Mouse (Mus musculus): ENCODE measurements around the gene 1700037H04Rik.

1700037H04Rik gene

DNA sequence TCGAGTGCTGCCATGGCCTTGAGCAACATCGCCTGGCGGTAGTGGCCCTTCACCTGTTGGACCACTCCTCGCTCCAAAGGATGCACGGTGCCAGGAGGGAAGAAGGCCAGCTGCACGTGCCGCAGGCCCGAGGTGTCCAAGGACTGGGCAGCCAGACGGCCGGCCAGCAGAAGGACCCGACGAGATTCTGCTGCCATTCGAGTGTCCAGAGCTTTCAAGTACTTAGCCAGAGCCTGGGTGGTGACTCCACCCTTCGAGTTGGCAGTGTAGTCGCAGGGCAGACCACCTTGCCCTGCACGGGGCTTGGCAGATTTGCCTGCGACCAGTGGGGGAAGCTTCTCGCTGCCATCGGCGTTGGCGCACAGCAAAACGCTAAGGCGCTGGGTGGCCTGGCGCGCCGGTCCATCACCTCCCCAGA, 19.0 kb upstream of the 1700037H04Rik start:
- peak; percentile 43 for DNase-seq

GRCm38 (mm10) chr2:131177932-131178331, 18.1 kb upstream of the 1700037H04Rik start:
- peak; percentile 50 for DNase-seq

GRCm38 (mm10) chr2:131176491-131176890, 16.6 kb upstream of the 1700037H04Rik start:
- DNase-seq, result peak; percentile 93

- DNase-seq, result peak; percentile 82
Measured at GRCm38 (mm10) chr2:131175945-131176309, 16.0 kb upstream of the 1700037H04Rik start.

DNA sequence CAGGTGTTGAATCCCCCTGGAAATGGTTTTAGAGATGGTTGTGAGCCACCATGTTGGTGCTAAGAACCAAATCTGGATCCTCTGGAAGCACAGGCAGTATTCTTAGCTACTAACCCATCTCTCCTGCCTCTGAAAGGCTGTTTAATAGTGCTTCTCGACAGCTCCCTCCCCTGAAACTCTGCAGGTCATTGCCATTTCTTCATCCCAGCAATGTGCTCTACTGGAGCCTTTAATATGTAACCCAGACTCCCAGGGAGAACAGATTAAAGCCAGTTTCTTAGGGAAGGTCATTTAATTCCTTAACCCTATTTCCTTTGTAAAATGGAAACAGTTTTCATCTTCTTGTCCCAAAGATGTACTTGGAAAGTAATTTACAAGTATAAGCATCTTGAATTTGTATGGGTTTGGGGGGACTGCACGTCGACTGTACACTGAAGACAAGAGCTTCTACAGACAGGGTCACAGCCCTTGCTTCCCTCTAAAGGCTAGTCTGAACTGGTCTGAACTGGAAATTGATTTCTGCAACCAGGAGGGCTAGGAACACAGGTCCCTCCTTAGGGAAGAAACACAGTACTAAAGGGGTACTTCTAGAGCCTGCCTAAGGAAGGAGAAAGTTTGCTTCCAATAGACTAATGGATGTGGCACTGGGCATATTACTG, 15.5 kb upstream of the 1700037H04Rik start:
- peak; percentile 80 for DNase-seq

DNA sequence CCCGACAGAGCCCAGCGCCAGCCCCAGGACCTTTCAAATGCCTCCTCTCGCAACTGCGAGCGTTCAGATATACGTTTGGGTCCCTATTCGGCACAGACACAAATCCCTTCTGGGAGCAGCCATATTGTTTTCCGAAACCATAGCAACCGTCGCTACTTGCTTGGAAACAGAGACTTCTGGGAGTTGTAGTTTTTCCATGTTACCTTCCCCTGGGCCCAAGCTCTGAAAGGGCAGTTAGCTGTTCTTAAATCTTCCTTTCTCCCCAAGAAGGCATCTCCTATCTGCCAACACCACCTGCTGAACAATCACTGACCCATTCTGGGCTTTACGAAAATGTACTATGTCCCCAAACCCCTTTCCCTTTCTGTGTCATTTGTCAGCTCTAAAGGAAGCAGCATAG, 14.8 kb upstream of the 1700037H04Rik start:
- DNase-seq, result peak; percentile 88

DNA sequence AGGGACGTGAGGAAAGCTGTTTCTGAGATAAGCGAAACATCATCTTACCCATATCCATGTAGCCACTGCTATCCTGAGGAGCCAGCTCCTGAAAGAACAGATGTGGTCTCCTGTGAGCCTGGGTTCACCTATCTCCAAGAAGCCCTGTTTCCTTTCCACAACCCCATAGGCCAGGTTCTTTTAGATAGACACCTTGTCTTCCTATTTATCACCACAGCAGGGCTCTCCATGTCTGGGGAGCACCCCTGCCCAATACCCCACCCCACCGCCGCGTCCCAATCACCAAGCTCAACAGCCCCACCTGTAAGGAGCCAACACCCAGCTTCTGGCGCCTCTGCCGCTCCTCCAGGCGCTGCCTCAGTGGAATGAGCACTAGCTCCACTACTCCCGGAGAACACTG, 12.4 kb upstream of the 1700037H04Rik start:
- no peak for DNase-seq

DNA sequence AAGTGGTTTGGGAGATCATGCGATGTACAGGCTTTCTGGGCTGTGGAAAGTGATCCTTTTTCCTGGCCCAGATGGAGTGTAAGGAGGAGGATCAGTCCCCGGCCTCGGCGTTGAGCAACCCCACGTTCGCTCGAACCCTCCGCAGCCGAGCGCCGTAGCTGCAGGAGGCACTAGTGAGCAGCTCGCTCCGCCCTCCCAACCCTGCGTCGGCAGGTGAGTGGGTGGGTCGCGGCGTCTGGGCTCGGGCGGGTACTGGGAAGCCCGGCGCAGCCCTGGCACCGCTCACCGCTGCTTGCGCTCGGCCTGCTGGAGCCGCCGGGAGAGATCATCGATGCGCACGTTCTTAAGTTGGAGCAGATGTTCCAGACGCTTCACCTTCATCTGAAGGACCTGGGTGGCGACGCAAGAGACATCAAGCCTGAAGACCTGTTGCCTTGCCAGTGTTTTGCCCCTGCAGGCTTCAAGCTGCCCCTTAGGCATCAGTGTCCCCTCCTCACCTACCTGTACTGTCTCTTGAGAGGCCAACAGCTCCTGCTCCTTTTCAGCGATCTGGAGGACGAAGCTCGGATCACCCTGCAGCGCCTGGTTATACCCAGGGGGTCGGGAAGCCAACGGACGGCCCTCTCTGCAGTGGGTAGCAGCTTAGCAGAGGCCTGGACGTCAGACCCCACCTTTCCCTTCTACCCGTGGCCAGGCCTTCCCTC, 11.7 kb upstream of the 1700037H04Rik start:
- peak; percentile 80 for DNase-seq

- DNase-seq, result peak; percentile 32
Measured at GRCm38 (mm10) chr2:131170936-131171335, 11.1 kb upstream of the 1700037H04Rik start.

DNA sequence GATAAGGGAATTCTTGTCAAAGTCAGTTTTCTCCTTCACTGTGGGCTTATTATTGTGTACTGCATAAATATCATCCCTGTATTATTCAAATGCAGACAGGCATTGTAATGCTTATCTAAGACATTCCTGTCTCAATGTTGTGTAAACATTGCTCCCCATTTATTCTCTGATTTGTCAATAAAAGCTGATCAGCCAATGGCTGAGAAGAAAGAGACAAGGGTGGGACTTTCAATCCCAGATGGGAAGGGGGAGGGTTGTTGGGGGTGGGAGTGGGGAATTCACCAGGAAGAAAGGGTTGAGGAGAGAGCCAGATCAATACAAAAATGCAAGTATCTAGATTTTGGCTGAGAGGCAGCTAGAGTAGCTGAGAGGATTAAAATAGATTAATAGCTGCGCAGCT, 9.0 kb upstream of the 1700037H04Rik start:
- DNase-seq, result no peak

DNA sequence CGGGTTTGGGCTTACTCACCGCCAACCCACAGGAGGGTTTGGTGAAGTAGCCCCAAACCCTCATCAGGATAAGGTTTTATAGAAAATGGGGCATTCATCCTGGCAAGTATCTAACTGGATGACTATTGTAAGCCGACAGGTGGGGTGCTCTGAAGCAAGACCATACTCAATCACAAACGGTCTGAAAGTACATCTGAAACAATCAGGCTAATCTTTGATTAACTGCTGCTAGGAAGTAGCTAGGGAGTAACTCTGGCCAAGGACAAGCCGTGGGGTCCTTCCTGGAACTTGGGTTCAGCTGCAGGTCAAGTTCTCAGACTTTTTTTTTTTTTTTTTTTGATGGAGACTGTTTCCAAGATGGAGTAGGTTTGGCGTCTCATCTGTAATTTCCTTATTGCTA, 8.1 kb upstream of the 1700037H04Rik start:
- no peak for DNase-seq

DNA sequence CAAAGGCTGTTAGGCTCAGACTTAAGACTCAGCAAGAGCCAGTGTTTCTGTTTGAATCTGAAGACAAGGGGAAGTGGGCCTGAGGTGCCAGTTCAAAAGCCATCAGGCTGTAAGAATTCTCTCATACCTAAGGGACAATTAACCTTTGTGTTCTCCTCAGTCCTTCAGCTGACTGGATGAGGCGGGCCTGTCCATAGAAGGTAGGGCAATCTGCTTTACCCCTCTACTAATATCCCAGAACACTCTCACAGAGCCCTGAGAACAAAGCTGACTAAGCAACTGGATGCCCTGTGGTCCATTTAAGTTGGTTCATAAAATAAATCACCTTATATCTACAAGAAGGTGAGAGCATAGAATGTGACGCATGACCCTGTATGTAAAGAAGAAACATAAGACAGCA, 6.3 kb upstream of the 1700037H04Rik start:
- no peak for DNase-seq

DNA sequence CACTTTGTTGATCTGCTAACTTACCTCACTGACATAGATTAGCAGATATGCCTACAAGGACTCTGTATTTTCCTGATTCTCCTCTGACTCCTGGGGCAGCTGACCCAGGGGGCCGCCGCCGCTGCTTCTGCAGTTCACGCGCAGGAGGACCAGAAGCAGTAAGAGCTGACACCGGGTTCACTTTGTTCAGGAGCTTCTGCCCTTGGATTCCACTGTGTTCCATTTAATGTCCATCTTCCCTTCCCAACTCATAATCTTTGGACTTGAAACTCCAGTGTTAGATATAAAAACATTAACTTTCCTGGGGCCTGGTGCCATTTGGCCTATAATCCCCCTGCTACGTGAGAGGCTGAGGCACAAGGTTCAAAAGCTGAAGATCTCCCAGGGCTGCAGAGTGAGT, 4.0 kb upstream of the 1700037H04Rik start:
- peak; percentile 95 for DNase-seq

GRCm38 (mm10) chr2:131160671-131161111, 810 bp upstream of the 1700037H04Rik start:
- DNase-seq, result peak; percentile 61

GRCm38 (mm10) chr2:131159491-131159910, 380 bp downstream of the 1700037H04Rik start:
- DNase-seq, result peak; percentile 52

DNA sequence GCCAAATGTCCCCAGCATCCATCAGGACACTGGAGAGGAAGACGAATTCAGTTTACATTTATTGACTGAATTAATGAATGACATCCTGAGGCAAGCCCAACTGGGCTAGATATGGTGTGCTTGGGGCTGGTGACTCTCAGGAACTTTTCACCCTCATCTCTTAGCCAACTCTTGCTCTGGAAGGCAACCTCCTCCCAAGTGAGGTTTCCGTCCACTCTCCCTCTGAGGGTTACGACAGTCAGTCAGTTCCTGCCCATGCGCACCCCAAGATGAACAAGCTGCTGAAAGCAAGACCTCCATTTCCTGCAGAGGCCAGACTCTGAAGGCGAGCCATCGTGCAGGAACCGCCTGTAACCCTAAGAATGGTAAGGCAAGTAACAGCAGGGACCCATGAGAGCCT, 2.9 kb downstream of the 1700037H04Rik start:
- DNase-seq, result no peak

DNA sequence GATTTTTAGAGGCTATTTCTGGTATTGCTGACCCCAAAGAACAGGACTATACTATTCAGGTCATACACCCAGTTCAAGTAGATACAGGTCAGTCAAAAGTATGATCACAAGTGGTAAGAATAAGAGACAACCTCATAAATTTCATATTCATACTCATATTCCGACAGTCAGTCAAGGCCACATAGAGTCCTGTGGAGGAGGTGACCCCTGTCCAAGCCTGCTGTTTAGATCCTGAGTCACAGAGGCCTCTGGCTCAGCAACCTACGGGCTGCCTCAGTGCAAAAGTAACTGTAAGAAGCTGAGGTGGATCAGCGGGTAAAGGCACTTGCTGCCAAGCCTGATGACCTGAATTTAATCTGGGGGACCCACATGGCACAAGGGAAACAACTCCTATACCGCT, 5.8 kb downstream of the 1700037H04Rik start:
- DNase-seq, result no peak

- DNase-seq, result no peak
Measured at GRCm38 (mm10) chr2:131152166-131152730, 7.6 kb downstream of the 1700037H04Rik start.

DNA sequence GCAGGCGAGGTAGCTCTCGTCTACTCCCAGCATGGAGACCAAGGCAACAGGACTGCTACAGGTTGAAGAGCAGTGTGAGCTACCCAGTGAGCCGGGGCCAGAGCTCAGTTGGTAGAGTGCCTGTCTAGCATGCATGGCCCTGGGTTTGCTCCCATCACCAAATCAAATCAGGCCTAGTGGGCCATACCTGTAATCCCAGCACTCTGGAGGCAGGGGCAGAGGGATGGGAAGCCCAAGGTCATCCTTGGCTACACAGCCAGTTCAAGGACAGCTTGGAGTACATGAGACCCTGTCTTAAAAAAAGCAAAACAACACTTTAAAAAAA, 10.7 kb downstream of the 1700037H04Rik start:
- DNase-seq, result no peak

DNA sequence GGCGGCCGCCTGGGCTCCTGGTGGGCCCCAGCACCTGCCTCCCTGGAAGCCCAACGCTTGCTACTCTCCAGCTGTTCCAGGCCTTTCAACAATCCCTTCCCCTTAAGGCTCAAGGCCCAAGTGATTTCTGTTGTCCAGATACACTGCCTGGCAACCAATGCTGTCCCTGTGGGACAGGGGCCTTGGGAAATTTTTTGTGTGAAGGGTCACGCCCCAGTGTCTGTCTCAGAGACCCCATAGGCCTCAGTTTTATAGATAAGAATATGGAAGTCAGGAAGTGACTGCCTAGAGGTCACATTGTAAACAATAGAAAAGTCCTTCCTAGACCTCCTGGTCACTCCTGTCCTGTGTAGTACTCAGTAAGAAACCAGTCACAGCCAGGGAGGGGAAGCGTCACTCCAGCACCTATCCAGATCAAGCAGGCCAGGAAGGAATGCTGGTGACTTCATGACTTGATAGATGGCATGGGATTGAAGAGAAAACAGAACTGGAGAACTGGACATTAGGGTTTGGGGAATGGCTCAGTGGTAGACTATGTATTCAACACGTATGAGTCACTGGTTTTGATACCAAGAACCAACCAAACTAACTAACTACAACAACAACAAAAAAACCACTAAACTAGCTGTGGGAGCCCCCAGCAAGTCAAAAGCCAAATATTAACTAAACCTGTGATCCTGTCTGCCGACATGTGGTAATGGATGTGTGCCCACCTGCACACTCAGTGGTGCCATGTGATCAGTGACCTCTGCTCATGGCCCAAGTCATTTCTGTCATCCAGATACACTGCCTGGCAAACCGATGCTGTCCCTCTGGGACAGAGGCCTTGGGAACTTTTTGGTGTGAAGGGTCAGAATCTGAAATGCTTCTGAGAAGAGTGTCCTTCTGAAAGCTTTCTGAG, 11.3 kb downstream of the 1700037H04Rik start:
- DNase-seq, result no peak

DNA sequence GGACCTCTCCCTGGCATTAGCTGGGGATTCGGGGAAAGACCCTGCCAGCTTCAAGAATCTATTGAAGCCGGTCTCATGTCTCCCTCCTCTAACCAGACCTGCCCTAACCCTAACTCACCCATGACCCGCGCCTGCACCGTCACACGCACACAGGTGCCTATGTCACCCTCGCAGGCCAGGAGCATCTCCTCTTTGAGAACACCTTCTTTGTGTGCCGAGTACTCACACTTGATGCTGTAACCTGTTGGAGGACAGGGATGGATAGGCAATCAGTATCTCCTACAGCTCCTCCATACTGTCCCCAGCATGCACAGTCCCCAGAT, 12.9 kb downstream of the 1700037H04Rik start:
- no peak for DNase-seq

DNA sequence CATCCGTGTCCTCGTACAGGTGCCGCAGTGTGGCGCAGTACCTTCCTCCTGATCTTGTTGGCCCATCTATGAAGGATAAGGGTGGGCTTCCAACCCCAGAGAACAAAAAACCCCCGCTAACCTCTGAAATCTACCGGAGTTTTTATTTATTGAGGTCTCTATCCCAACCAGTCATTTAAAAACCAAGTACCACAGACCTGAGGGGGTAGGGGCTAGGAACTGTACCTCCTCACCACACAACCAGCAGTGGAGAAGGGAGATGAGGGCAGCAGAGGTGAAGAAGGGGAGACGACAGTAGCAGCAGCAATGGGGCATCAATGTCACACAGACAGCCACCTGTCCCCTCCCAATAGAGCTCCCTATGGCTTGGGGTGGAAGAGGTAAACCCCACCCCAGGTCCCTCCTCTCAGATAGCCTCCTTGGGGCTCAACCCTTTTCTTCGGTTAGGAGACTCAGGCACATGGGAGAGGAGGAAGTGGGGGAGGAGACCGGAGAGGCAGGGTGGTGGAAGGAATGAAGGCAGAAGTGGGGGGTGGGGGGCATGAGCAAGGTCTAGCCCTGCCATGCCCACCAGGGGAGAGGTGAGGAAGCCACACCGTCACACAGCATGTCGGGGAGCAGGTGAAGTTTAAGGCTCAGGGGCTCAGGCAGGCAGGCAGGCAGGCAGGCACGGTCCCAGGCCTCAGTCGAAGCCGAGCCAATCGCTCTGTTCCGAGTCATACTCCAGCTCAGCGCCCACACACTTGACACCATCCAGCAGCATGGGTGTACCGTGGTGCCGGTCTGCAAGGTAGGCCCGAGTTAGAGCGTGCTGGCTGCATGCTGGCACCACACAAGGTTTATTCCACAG, 13.5 kb downstream of the 1700037H04Rik start:
- DNase-seq, result no peak

GRCm38 (mm10) chr2:131145536-131145935, 14.3 kb downstream of the 1700037H04Rik start:
- no peak for DNase-seq

All from kidney, adult 9 months (tissue).